Mouse (Mus musculus) liver, postnatal 0 days (tissue): ENCODE measurements around the gene Otc. TPM values are rescaled to one million over a fixed set of nuclear protein-coding genes. Genes with fewer than 3 reads are reported as not detected.

Experiments
- ATAC-seq: fragments of 200-750 bp; cut with Nextera tagmentation; 2 replicates; pipeline ENCODE4 v1.8.0; 2017; ENCODE audit warnings: mild to moderate bottlenecking, moderate library complexity
- DNase-seq: peaks from one replicate; pipeline ENCODE4 v3.0.0-alpha.2; 2016
- H3K27ac ChIP-seq: fragments of 300-500 bp; sonication (generic); 2 replicates; pipeline ENCODE4 v1.5.1; 2014; ENCODE audit warnings: antibody characterized with exemption, moderate library complexity, mild to moderate bottlenecking, low read depth
- H3K27me3 ChIP-seq: fragments of 300-500 bp; sonication (generic); 2 replicates; pipeline ENCODE4 v1.6.1; 2014; ENCODE audit warnings: low read length, control low read depth, mixed read lengths; ENCODE audit not compliant: insufficient read depth
- H3K36me3 ChIP-seq: fragments of 300-500 bp; sonication (generic); replicated peaks from 2 replicates; pipeline ENCODE4 v1.6.1; 2014; ENCODE audit warnings: mild to moderate bottlenecking, control low read depth, low read length, moderate library complexity, mixed read lengths; ENCODE audit not compliant: insufficient read depth
- H3K4me1 ChIP-seq: fragments of 300-500 bp; sonication (generic); 2 replicates; pipeline ENCODE4 v1.6.1; 2014; ENCODE audit warnings: antibody characterized with exemption, mild to moderate bottlenecking, control low read depth; ENCODE audit not compliant: insufficient read depth
- H3K4me2 ChIP-seq: fragments of 300-500 bp; sonication (generic); 2 replicates; pipeline ENCODE4 v1.6.1; 2014; ENCODE audit warnings: low read depth, mild to moderate bottlenecking, low read length, moderate library complexity, mixed read lengths
- H3K4me3 ChIP-seq: fragments of 300-500 bp; sonication (generic); 2 replicates; pipeline ENCODE4 v1.5.1; 2014; ENCODE audit warnings: low read depth, low read length
- H3K9ac ChIP-seq: fragments of 300-500 bp; sonication (generic); replicated peaks from 2 replicates; pipeline ENCODE4 v1.6.1; 2014; ENCODE audit warnings: mild to moderate bottlenecking, moderate library complexity
- H3K9me3 ChIP-seq: fragments of 300-500 bp; sonication (generic); 2 replicates; pipeline ENCODE4 v1.6.1; 2016; ENCODE audit warnings: mild to moderate bottlenecking, control low read depth, low read length, mixed read lengths
- CTCF ChIP-seq: sonication (generic); IDR thresholded peaks from 2 replicates; pipeline ENCODE4 v1.5.1; 2016; ENCODE audit warnings: antibody characterized with exemption, low read depth
- EP300 ChIP-seq: IDR thresholded peaks from 2 replicates; pipeline ENCODE4 v1.6.1; 2016; ENCODE audit warnings: antibody characterized with exemption, low read depth, mild to moderate bottlenecking
- WGBS: fragments of 180-500 bp; shearing (Covaris S2); extraction: QIAGEN DNeasy Blood & Tissue Kit; methylation state at CpG from one replicate; pipeline ENCODE4 v1.1.7; 2014; ENCODE audit not compliant: insufficient replicate concordance; 5-methylcytosine and 5-hydroxymethylcytosine counted together
- polyA plus RNA-seq: library from polyadenylated mRNA; unstranded; fragments of >200 nt; fragmentation: Nextera tagmentation; extraction: Ambion mirVana; gene quantifications from 2 replicates; pipeline ENCODE4 v1.2.1, GENCODE M21; 2015

The Otc gene
- polyA plus RNA-seq, 1 experiment from 2014 or later: 86.1 TPM

- Histone ChIP-seq H3K9me3 (no peaks in the 10 kb centered on the region), H3K9ac (no peak overlapping the region), H3K4me3 (no peak overlapping the region), H3K36me3 (no peaks in the 10 kb centered on the region), H3K27me3 (no peaks in the 10 kb centered on the region), H3K27ac (no peak overlapping the region), H3K4me2 (no peak overlapping the region), H3K4me1 (no peaks in the 10 kb centered on the region)
- 75% methylated on average over 4 of the region's 4 CpGs for WGBS
- DNase-seq (no peak), ATAC-seq (no peak)
- TF ChIP-seq EP300: no peak
- TF ChIP-seq CTCF: no peak
Measured at GRCm38 (mm10) chrX:10268761-10269437, 16.8 kb downstream of the Otc start.

GRCm38 (mm10) chrX:10297341-10297740 lies 45.2 kb downstream of the Otc start:
- no peak for DNase-seq
- Histone ChIP-seq H3K9ac (no peak overlapping the region), H3K27ac (no peak overlapping the region), H3K36me3 (no peaks in the 10 kb centered on the region), H3K4me3 (no peak overlapping the region), H3K4me1 (no peaks in the 10 kb centered on the region), H3K9me3 (no peaks in the 10 kb centered on the region), H3K27me3 (no peaks in the 10 kb centered on the region), H3K4me2 (no peak overlapping the region)
- 82% methylated on average over 14 of the region's 14 CpGs for WGBS
- no peak for ATAC-seq
- TF ChIP-seq CTCF (no peak), EP300 (no peak)

- no peak for TF ChIP-seq CTCF
- TF ChIP-seq EP300: no peak
- Histone ChIP-seq H3K36me3 (no peaks in the 10 kb centered on the region), H3K9me3 (no peaks in the 10 kb centered on the region), H3K4me1 (no peaks in the 10 kb centered on the region), H3K4me3 (no peak overlapping the region), H3K27ac (no peak overlapping the region), H3K4me2 (no peak overlapping the region), H3K9ac (no peak overlapping the region), H3K27me3 (no peaks in the 10 kb centered on the region)
- DNase-seq (no peak), ATAC-seq (no peak)
- WGBS: 58% methylated on average over 4 of the region's 4 CpGs
Measured at GRCm38 (mm10) chrX:10318176-10318575, 66.1 kb downstream of the Otc start.

GRCm38 (mm10) chrX:10330246-10330645 lies 78.1 kb downstream of the Otc start:
- TF ChIP-seq CTCF (no peak), EP300 (no peak)

GRCm38 (mm10) chrX:10331749-10332148 lies 79.6 kb downstream of the Otc start:
- Histone ChIP-seq H3K36me3 (no peaks in the 10 kb centered on the region), H3K9me3 (no peaks in the 10 kb centered on the region), H3K4me1 (no peaks in the 10 kb centered on the region), H3K4me2 (no peak overlapping the region), H3K9ac (no peak overlapping the region), H3K27me3 (no peaks in the 10 kb centered on the region), H3K27ac (no peak overlapping the region), H3K4me3 (no peak overlapping the region)
- TF ChIP-seq CTCF (no peak), EP300 (no peak)
- DNase-seq: no peak
- ATAC-seq: no peak
- WGBS: 40% methylated on average over 1 of the region's 1 CpGs

More at GRCm38 (mm10) chrX:10330246-10330645, 78.1 kb downstream of the Otc start:
- Histone ChIP-seq H3K4me3 (no peak overlapping the region), H3K9ac (no peak overlapping the region), H3K27me3 (no peaks in the 10 kb centered on the region), H3K27ac (no peak overlapping the region), H3K4me1 (no peaks in the 10 kb centered on the region), H3K4me2 (no peak overlapping the region), H3K9me3 (no peaks in the 10 kb centered on the region), H3K36me3 (no peaks in the 10 kb centered on the region)
- no peak for ATAC-seq
- 81% methylated on average over 1 of the region's 1 CpGs for WGBS
- DNase-seq: no peak

- Histone ChIP-seq H3K27me3 (no peaks in the 10 kb centered on the region), H3K4me3 (no peak overlapping the region), H3K9me3 (no peaks in the 10 kb centered on the region), H3K36me3 (no peaks in the 10 kb centered on the region), H3K27ac (no peak overlapping the region), H3K4me1 (no peaks in the 10 kb centered on the region), H3K9ac (no peak overlapping the region), H3K4me2 (no peak overlapping the region)
- WGBS: 58% methylated on average over 2 of the region's 2 CpGs
- DNase-seq: no peak
- no peak for ATAC-seq
- no peak for TF ChIP-seq EP300
- TF ChIP-seq CTCF: no peak
Measured at GRCm38 (mm10) chrX:10336816-10337215, 84.7 kb downstream of the Otc start.
